Mouse (Mus musculus) heart, embryonic 14.5 days (tissue): ENCODE results near the gene Slc16a2. TPM values are rescaled to one million over a fixed set of nuclear protein-coding genes. Genes with fewer than 3 reads are reported as not detected.
"Not testable (repeated sequence)": the region's sequence is repeated elsewhere in the genome, so short reads cannot be mapped to it uniquely, and the experiment has no call there.

Experiments used
- ATAC-seq: fragments of 200-750 bp; cut with Nextera tagmentation; 2 replicates; pipeline ENCODE4 v1.8.0; 2017; ENCODE audit warnings: low read depth, moderate TSS enrichment; ENCODE audit not compliant: insufficient number of reproducible peaks, insufficient read depth, low FRiP score
- H3K27ac ChIP-seq, 2 experiments: fragments of 200-500 bp in 1 of 2; fragments of 300-500 bp in 1 of 2; sonication (generic) in 1 of 2; replicated peaks in 1 of 2; 2 replicates each; pipeline ENCODE4 v1.5.1; 2012 to 2014; ENCODE audit warnings: low read depth in 2 of 2, low read length in 2 of 2, control low read depth in 1 of 2, mild to moderate bottlenecking in 1 of 2, mixed read lengths in 1 of 2; ENCODE audit not compliant: control insufficient read depth in 1 of 2, insufficient read depth in 1 of 2
- H3K27me3 ChIP-seq: fragments of 300-500 bp; sonication (generic); 2 replicates; pipeline ENCODE4 v1.6.1; 2014; ENCODE audit warnings: mild to moderate bottlenecking, low read length, control low read depth; ENCODE audit not compliant: control insufficient read depth, insufficient read depth
- H3K36me3 ChIP-seq: fragments of 300-500 bp; sonication (generic); 2 replicates; pipeline ENCODE4 v1.6.1; 2014; ENCODE audit warnings: mild to moderate bottlenecking, control low read depth, low read length, mixed read lengths; ENCODE audit not compliant: control insufficient read depth, insufficient read depth
- H3K4me1 ChIP-seq, 2 experiments: fragments of 200-500 bp in 1 of 2; fragments of 300-500 bp in 1 of 2; sonication (generic) in 1 of 2; 2 replicates each; pipeline ENCODE4 v1.6.1; 2012 to 2014; ENCODE audit warnings: low read length in 2 of 2, control low read depth in 1 of 2, mixed read lengths in 1 of 2; ENCODE audit not compliant: control insufficient read depth in 2 of 2, insufficient read depth in 2 of 2
- H3K4me2 ChIP-seq: fragments of 300-500 bp; sonication (generic); 2 replicates; pipeline ENCODE4 v1.6.1; 2014; ENCODE audit warnings: mild to moderate bottlenecking, low read length
- H3K4me3 ChIP-seq, 2 experiments: fragments of 200-500 bp in 1 of 2; fragments of 300-500 bp in 1 of 2; sonication (generic) in 1 of 2; 2 replicates each; pipeline ENCODE4 v1.5.1; 2012 to 2014; ENCODE audit warnings: low read length in 2 of 2, mild to moderate bottlenecking in 2 of 2, control low read depth in 1 of 2, low read depth in 1 of 2, moderate library complexity in 1 of 2; ENCODE audit not compliant: control insufficient read depth in 1 of 2, insufficient read depth in 1 of 2
- H3K9ac ChIP-seq: fragments of 300-500 bp; sonication (generic); 2 replicates; pipeline ENCODE4 v1.6.1; 2014; ENCODE audit warnings: mild to moderate bottlenecking, low read length
- H3K9me3 ChIP-seq: fragments of 300-500 bp; sonication (generic); 2 replicates; pipeline ENCODE4 v1.6.1; 2016; ENCODE audit warnings: low read length, control low read depth; ENCODE audit not compliant: control insufficient read depth
- WGBS: fragments of 180-500 bp; shearing (Covaris S2); extraction: QIAGEN DNeasy Blood & Tissue Kit; methylation state at CpG from one replicate; pipeline ENCODE4 v1.1.7; 2014; 5-methylcytosine and 5-hydroxymethylcytosine counted together
- polyA plus RNA-seq: library from polyadenylated mRNA; unstranded; fragments of >200 nt; fragmentation: Nextera tagmentation; extraction: Ambion mirVana; gene quantifications from 2 replicates; pipeline ENCODE4 v1.2.1, GENCODE M21; 2014

Slc16a2 gene
- polyA plus RNA-seq, 1 experiment from 2014 or later: 25.9 TPM

DNA sequence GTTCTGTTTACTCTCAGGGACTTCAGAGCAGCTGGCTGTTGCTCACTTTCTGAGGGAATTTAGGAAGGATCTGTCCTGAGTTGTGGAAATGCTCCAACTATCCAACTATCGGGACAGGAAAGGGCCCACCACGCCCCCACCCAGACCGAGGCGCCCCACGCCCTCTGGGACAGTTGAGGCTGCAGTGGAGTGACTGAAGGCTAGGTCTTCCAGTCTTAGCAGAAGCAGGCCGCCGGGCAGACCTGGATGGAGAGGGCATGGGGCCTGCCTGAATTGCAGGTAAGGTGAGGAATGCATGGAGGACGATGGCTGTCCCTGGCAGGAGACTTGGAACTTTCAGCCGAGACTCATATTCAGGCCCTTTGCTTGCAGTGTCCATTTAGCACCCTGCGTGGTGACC lies 127.4 kb downstream of the Slc16a2 start:
- Histone ChIP-seq H3K9ac (peak overlapping the region; percentile 65; the same call in 1 of the 2 replicates), H3K27me3 (peaks cover 66% of the 10 kb centered on the region), H3K4me3 (peak overlapping the region; percentile 45 to 49; a peak in 3 of 4 replicates), H3K4me1 (peaks cover 0 to 6% of the 10 kb centered on the region in 2 experiments; a peak in 3 of 4 replicates), H3K9me3 (no peaks in the 10 kb centered on the region), H3K36me3 (no peaks in the 10 kb centered on the region), H3K4me2 (peak overlapping the region; percentile 76), H3K27ac (no peak overlapping the region)
- no peak for ATAC-seq
- WGBS: 26% methylated on average over 10 of the region's 10 CpGs

- no peak for ATAC-seq
- Histone ChIP-seq H3K9me3 (no peaks in the 10 kb centered on the region), H3K27me3 (peaks cover 65% of the 10 kb centered on the region), H3K36me3 (no peaks in the 10 kb centered on the region), H3K4me1 (peaks cover 0 to 4% of the 10 kb centered on the region in 2 experiments; a peak in 3 of 4 replicates), H3K27ac (no peak overlapping the region), H3K9ac (no peak overlapping the region), H3K4me2 (no peak overlapping the region), H3K4me3 (no peak overlapping the region)
- WGBS: 78% methylated on average over 5 of the region's 5 CpGs
Observed at GRCm38 (mm10) chrX:103692916-103693315, 128.9 kb downstream of the Slc16a2 start.

DNA sequence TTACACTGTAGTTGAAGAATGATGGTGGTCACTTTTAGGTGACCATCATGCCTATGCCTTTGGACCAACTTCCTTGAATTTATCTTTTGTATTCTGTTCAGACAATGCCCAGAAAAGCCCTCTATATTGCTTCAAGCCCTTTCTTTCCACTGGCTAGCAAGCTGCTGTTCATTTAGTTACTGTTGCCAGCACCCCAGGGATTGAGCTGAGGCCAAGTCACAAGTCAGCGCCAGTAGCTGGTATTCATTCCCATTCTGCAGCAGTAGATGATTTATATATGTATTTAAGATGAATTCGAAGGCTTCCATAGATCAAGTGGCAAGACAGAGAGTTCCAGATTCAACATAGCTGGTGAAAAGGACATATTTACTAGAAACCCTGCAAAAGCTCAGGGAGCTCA lies 133.2 kb downstream of the Slc16a2 start:
- Histone ChIP-seq H3K9me3 (no peaks in the 10 kb centered on the region), H3K27ac (no peak overlapping the region), H3K9ac (no peak overlapping the region), H3K4me1 (no peaks in the 10 kb centered on the region), H3K36me3 (no peaks in the 10 kb centered on the region), H3K4me3 (no peak overlapping the region), H3K4me2 (no peak overlapping the region), H3K27me3 (peaks cover 72% of the 10 kb centered on the region)
- no peak for ATAC-seq
- 89% methylated on average over 2 of the region's 2 CpGs for whole genome bisulfite sequencing

GRCm38 (mm10) chrX:103674674-103675073 lies 147.1 kb downstream of the Slc16a2 start:
- no peak overlapping the region for H3K9ac ChIP-seq
- no peak overlapping the region for H3K27ac ChIP-seq
- H3K4me2 ChIP-seq: no peak overlapping the region
- no peaks in the 10 kb centered on the region for H3K36me3 ChIP-seq
- 21% methylated on average over 2 of the region's 2 CpGs for WGBS
- no peaks in the 10 kb centered on the region for H3K4me1 ChIP-seq
- ATAC-seq: no peak
- peaks cover 4% of the 10 kb centered on the region; the same call in 1 of the 2 replicates for H3K27me3 ChIP-seq
- no peak overlapping the region for H3K4me3 ChIP-seq
- no peaks in the 10 kb centered on the region for H3K9me3 ChIP-seq

GRCm38 (mm10) chrX:103673761-103674160 lies 148.0 kb downstream of the Slc16a2 start:
- Histone ChIP-seq H3K9ac (no peak overlapping the region), H3K4me2 (no peak overlapping the region), H3K4me3 (no peak overlapping the region), H3K36me3 (no peaks in the 10 kb centered on the region), H3K9me3 (no peaks in the 10 kb centered on the region), H3K27ac (no peak overlapping the region), H3K27me3 (peaks cover 4% of the 10 kb centered on the region; the same call in 1 of the 2 replicates), H3K4me1 (no peaks in the 10 kb centered on the region)
- WGBS: 76% methylated on average over 3 of the region's 3 CpGs
- ATAC-seq: no peak

DNA sequence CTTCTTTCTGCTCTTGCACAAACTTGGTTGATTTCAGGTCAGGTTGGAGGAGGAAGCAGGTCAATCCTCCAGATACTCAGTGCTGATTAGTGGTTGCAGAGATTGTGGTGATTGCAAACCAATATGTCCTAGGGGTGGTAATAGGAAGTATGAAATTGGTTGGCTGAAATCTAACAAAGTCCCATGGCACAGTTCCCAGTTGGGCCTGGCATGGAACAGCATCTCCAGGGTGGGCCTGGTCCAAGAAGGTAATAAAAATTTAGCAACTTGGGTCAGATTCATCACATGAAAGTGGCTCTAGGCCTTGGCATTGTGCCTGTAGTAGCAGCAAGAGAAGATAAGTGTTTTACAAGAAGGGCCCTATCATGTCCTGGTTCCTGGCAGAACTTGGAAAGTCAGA lies 151.5 kb downstream of the Slc16a2 start:
- Histone ChIP-seq H3K27ac (no peak overlapping the region), H3K4me3 (no peak overlapping the region)

GRCm38 (mm10) chrX:103664445-103664844 lies 157.3 kb downstream of the Slc16a2 start:
- H3K4me3 ChIP-seq, H3K4me2 ChIP-seq, H3K27ac ChIP-seq, H3K9me3 ChIP-seq, H3K9ac ChIP-seq, ATAC-seq, H3K4me1 ChIP-seq, H3K36me3 ChIP-seq: not testable (repeated sequence)
- WGBS: 80% methylated on average over 8 of the region's 10 CpGs
- H3K27me3 ChIP-seq: peaks cover 15% of the 10 kb centered on the region; the same call in 1 of the 2 replicates

More for the DNA sequence above, 151.5 kb downstream of the Slc16a2 start:
- Histone ChIP-seq H3K27me3 (peaks cover 4% of the 10 kb centered on the region; the same call in 1 of the 2 replicates), H3K9me3 (no peaks in the 10 kb centered on the region), H3K4me2 (no peak overlapping the region), H3K9ac (no peak overlapping the region), H3K36me3 (no peaks in the 10 kb centered on the region), H3K4me1 (no peaks in the 10 kb centered on the region)
- no peak for ATAC-seq

DNA sequence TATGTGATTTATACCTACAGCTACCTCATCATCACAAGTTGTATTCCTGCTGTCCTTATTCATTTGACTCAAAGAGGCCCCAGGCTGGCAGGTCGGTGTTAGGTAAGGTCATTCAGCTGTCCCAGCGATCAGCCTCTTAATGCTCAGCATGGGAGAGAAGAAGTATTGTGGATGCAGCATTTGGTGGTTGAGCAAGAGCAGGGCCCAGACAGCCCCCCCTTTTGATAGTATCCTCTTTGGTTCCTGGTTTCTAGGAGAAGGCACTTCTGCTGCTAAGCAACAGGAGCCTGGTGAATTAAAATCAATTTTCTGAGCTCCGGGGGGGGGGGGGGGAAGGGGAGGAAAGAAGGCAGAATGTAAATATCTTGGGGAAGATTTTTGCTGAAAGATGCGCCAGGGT lies 162.8 kb downstream of the Slc16a2 start:
- 64% methylated on average over 4 of the region's 4 CpGs for WGBS

More for the DNA sequence above, 162.8 kb downstream of the Slc16a2 start:
- Histone ChIP-seq H3K27me3 (peaks cover 15% of the 10 kb centered on the region; the same call in 1 of the 2 replicates), H3K9me3 (0 out of 2 replicates have a peak, but pooled peaks cover 2% of the 10 kb centered on the region), H3K9ac (no peak overlapping the region), H3K4me1 (no peaks in the 10 kb centered on the region), H3K4me2 (no peak overlapping the region), H3K36me3 (no peaks in the 10 kb centered on the region), H3K4me3 (no peak overlapping the region), H3K27ac (no peak overlapping the region)
- no peak for ATAC-seq
